Mouse (Mus musculus): Measurements from ENCODE around the gene Lrrc31.

Lrrc31 gene

GRCm38 (mm10) chr3:30687216-30687615 is 12.4 kb downstream of the Lrrc31 start:
- no peak for DNase-seq (ENCODE audit: low spot score)

GRCm38 (mm10) chr3:30683190-30683589 is 16.5 kb downstream of the Lrrc31 start:
- DNase-seq (ENCODE audit: low spot score): no peak

- no peak for DNase-seq (ENCODE audit: low spot score)
Measured at GRCm38 (mm10) chr3:30658486-30658885, 41.2 kb downstream of the Lrrc31 start.

GRCm38 (mm10) chr3:30655937-30656336 is 43.7 kb downstream of the Lrrc31 start:
- no peak for DNase-seq (ENCODE audit: low spot score)

- DNase-seq (ENCODE audit: low spot score): peak; percentile 8
Measured at GRCm38 (mm10) chr3:30650062-30650841, 49.4 kb downstream of the Lrrc31 start.

- DNase-seq (ENCODE audit: low spot score): no peak
Measured at GRCm38 (mm10) chr3:30648466-30648865, 51.2 kb downstream of the Lrrc31 start.

- peak; percentile 44 for DNase-seq (ENCODE audit: low spot score)
Measured at GRCm38 (mm10) chr3:30647440-30648090, 52.1 kb downstream of the Lrrc31 start, which contains the start of gene Lrrc34. Gene Lrrc34 (minus strand): TSS chr3:30647869.

- DNase-seq (ENCODE audit: low spot score): no peak
Measured at GRCm38 (mm10) chr3:30646761-30647160, 52.9 kb downstream of the Lrrc31 start.

GRCm38 (mm10) chr3:30644207-30644606 is 55.4 kb downstream of the Lrrc31 start, which contains the start of gene Lrriq4:
Gene Lrriq4 (plus strand): TSS chr3:30644507.
- DNase-seq (ENCODE audit: low spot score): no peak

GRCm38 (mm10) chr3:30635629-30636028 is 64.0 kb downstream of the Lrrc31 start:
- no peak for DNase-seq (ENCODE audit: low spot score)

- DNase-seq (ENCODE audit: low spot score): no peak
Measured at GRCm38 (mm10) chr3:30633681-30634080, 66.0 kb downstream of the Lrrc31 start.
